Mouse (Mus musculus): Measurements from ENCODE around the gene Hacd3. TPM values are rescaled to one million over a fixed set of nuclear protein-coding genes. Genes with fewer than 3 reads are reported as not detected.

Gene Hacd3
- polyA plus RNA-seq, 2 experiments = 41.8 to 53.4 TPM

GRCm38 (mm10) chr9:65016978-65017827 lies 4.3 kb downstream of the Hacd3 start:
- Histone ChIP-seq H3K9ac (ENCODE audit: low read depth, low read length, severe bottlenecking) (no peak overlapping the region), H3K27me3 (ENCODE audit: control insufficient read depth, insufficient read depth, low read length) (no peaks in the 10 kb centered on the region), H3K4me3 (replicated peaks; ENCODE audit: low read length) (no peak overlapping the region), H3K27ac (replicated peaks; ENCODE audit: low read depth, low read length) (no peak overlapping the region), H3K9me3 (ENCODE audit: control insufficient read depth, low read length) (no peaks in the 10 kb centered on the region), H3K4me2 (replicated peaks; ENCODE audit: low read depth, low read length, severe bottlenecking) (no peak overlapping the region), H3K36me3 (ENCODE audit: control insufficient read depth, insufficient read depth, low read length) (no peaks in the 10 kb centered on the region), H3K4me1 (ENCODE audit: control insufficient read depth, insufficient read depth, low read length) (peaks cover 10% of the 10 kb centered on the region)
- DNase-seq (ENCODE audit: low spot score) (no peak), ATAC-seq (ENCODE audit: low FRiP score, low read depth) (no peak)
- WGBS = 85% methylated on average over 16 of the region's 16 CpGs
- no peak for TF ChIP-seq POLR2A (IDR thresholded peaks at IDR 0.05; ENCODE audit: borderline replicate concordance, extremely low read depth, insufficient read depth, insufficient read length)

GRCm38 (mm10) chr9:65016241-65016977 lies 5.1 kb downstream of the Hacd3 start:
- ATAC-seq (ENCODE audit: low FRiP score, low read depth) = no peak
- no peak overlapping the region for H3K27ac ChIP-seq (replicated peaks; ENCODE audit: low read depth, low read length)
- DNase-seq (ENCODE audit: low spot score) = no peak

GRCm38 (mm10) chr9:65015461-65016222 lies 5.9 kb downstream of the Hacd3 start:
- WGBS = 82% methylated on average over 7 of the region's 7 CpGs
- H3K9ac ChIP-seq (ENCODE audit: low read depth, low read length, severe bottlenecking) = no peak overlapping the region
- H3K27ac ChIP-seq (replicated peaks; ENCODE audit: low read depth, low read length) = no peak overlapping the region

More at GRCm38 (mm10) chr9:65016241-65016977, 5.1 kb downstream of the Hacd3 start:
- peaks cover 6% of the 10 kb centered on the region for H3K4me1 ChIP-seq (ENCODE audit: control insufficient read depth, insufficient read depth, low read length)
- H3K9ac ChIP-seq (ENCODE audit: low read depth, low read length, severe bottlenecking) = no peak overlapping the region
- no peak overlapping the region for H3K4me2 ChIP-seq (replicated peaks; ENCODE audit: low read depth, low read length, severe bottlenecking)
- H3K4me3 ChIP-seq (replicated peaks; ENCODE audit: low read length) = no peak overlapping the region
- no peaks in the 10 kb centered on the region for H3K9me3 ChIP-seq (ENCODE audit: control insufficient read depth, low read length)
- WGBS = 88% methylated on average over 4 of the region's 4 CpGs
- no peak for TF ChIP-seq POLR2A (IDR thresholded peaks at IDR 0.05; ENCODE audit: borderline replicate concordance, extremely low read depth, insufficient read depth, insufficient read length)
- no peaks in the 10 kb centered on the region for H3K27me3 ChIP-seq (ENCODE audit: control insufficient read depth, insufficient read depth, low read length)
- no peaks in the 10 kb centered on the region for H3K36me3 ChIP-seq (ENCODE audit: control insufficient read depth, insufficient read depth, low read length)

DNA sequence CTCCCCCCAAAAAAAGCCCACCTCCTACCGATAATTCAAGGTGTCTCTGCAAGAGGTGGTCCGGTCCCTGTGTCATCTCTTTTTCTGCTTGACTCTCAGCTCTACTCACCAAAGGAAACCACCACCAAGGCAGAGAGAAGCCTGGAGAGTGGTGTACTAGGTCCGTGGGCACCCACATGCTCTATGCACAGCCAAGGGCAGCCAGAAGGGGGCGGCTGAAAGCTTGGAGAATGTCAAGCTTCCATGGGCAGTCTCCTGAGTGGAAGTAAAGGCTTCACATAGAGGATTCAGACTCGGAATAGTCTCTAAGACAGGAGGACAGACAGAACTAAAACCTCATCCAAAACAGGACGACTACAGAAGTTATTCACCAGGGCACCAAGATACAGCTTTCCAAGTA lies 10.2 kb downstream of the Hacd3 start:
- Histone ChIP-seq H3K4me1 (ENCODE audit: control insufficient read depth, insufficient read depth, low read length) (no peaks in the 10 kb centered on the region), H3K4me3 (replicated peaks; ENCODE audit: low read length) (no peak overlapping the region), H3K9me3 (ENCODE audit: control insufficient read depth, low read length) (no peaks in the 10 kb centered on the region), H3K27me3 (ENCODE audit: control insufficient read depth, insufficient read depth, low read length) (no peaks in the 10 kb centered on the region), H3K27ac (replicated peaks; ENCODE audit: low read depth, low read length) (no peak overlapping the region), H3K4me2 (replicated peaks; ENCODE audit: low read depth, low read length, severe bottlenecking) (no peak overlapping the region), H3K9ac (ENCODE audit: low read depth, low read length, severe bottlenecking) (no peak overlapping the region), H3K36me3 (ENCODE audit: control insufficient read depth, insufficient read depth, low read length) (peaks cover 18% of the 10 kb centered on the region)
- 59% methylated on average over 6 of the region's 6 CpGs for WGBS
- ATAC-seq (ENCODE audit: low FRiP score, low read depth) = no peak
- TF ChIP-seq POLR2A (IDR thresholded peaks at IDR 0.05; ENCODE audit: borderline replicate concordance, extremely low read depth, insufficient read depth, insufficient read length) = no peak
- no peak for DNase-seq (ENCODE audit: low spot score)

More at GRCm38 (mm10) chr9:65015461-65016222, 5.9 kb downstream of the Hacd3 start:
- Histone ChIP-seq H3K4me1 (ENCODE audit: control insufficient read depth, insufficient read depth, low read length) (peaks cover 6% of the 10 kb centered on the region), H3K9me3 (ENCODE audit: control insufficient read depth, low read length) (no peaks in the 10 kb centered on the region), H3K4me2 (replicated peaks; ENCODE audit: low read depth, low read length, severe bottlenecking) (no peak overlapping the region), H3K4me3 (replicated peaks; ENCODE audit: low read length) (no peak overlapping the region), H3K27me3 (ENCODE audit: control insufficient read depth, insufficient read depth, low read length) (no peaks in the 10 kb centered on the region), H3K36me3 (ENCODE audit: control insufficient read depth, insufficient read depth, low read length) (0 out of 2 replicates have a peak, but pooled peaks cover under 1% of the 10 kb centered on the region)
- no peak for TF ChIP-seq POLR2A (IDR thresholded peaks at IDR 0.05; ENCODE audit: borderline replicate concordance, extremely low read depth, insufficient read depth, insufficient read length)
- no peak for ATAC-seq (ENCODE audit: low FRiP score, low read depth)
- DNase-seq (ENCODE audit: low spot score) = no peak

- DNase-seq (ENCODE audit: low spot score) = no peak
- TF ChIP-seq POLR2A (IDR thresholded peaks at IDR 0.05; ENCODE audit: borderline replicate concordance, extremely low read depth, insufficient read depth, insufficient read length) = no peak
- Histone ChIP-seq H3K27me3 (ENCODE audit: control insufficient read depth, insufficient read depth, low read length) (no peaks in the 10 kb centered on the region), H3K4me3 (replicated peaks; ENCODE audit: low read length) (no peak overlapping the region), H3K36me3 (ENCODE audit: control insufficient read depth, insufficient read depth, low read length) (peaks cover 25% of the 10 kb centered on the region), H3K9me3 (ENCODE audit: control insufficient read depth, low read length) (no peaks in the 10 kb centered on the region), H3K4me2 (replicated peaks; ENCODE audit: low read depth, low read length, severe bottlenecking) (no peak overlapping the region), H3K4me1 (ENCODE audit: control insufficient read depth, insufficient read depth, low read length) (no peaks in the 10 kb centered on the region), H3K9ac (ENCODE audit: low read depth, low read length, severe bottlenecking) (no peak overlapping the region), H3K27ac (replicated peaks; ENCODE audit: low read depth, low read length) (no peak overlapping the region)
- ATAC-seq (ENCODE audit: low FRiP score, low read depth) = no peak
- 75% methylated on average over 8 of the region's 8 CpGs for WGBS
Observed at GRCm38 (mm10) chr9:65010632-65011031, 10.9 kb downstream of the Hacd3 start.

Measured in limb, embryonic 14.5 days (tissue).